Mouse (Mus musculus): ENCODE data around the gene Ephb2. TPM values are rescaled to one million over a fixed set of nuclear protein-coding genes. Genes with fewer than 3 reads are reported as not detected.

The Ephb2 gene
- polyA plus RNA-seq, 1 experiment = 57.6 TPM

GRCm38 (mm10) chr4:136838462-136838861 is 2.7 kb upstream of the Ephb2 start:
- 23% methylated on average over 9 of the region's 9 CpGs for WGBS
- peaks cover 36% of the 10 kb centered on the region for H3K4me1 ChIP-seq (ENCODE audit: control insufficient read depth, insufficient read depth, insufficient read length, low read length)
- TF ChIP-seq CTCF (IDR thresholded peaks at IDR 0.05; ENCODE audit: extremely low read depth, insufficient read length, insufficient replicate concordance, low read depth, low read length) (no peak), POLR2A (IDR thresholded peaks at IDR 0.05; ENCODE audit: low read depth, low read length) (no peak)
- no peaks in the 10 kb centered on the region for H3K36me3 ChIP-seq (ENCODE audit: control insufficient read depth, insufficient read depth, low read length)
- no peaks in the 10 kb centered on the region; the same call in 1 of the 2 replicates for H3K27me3 ChIP-seq (ENCODE audit: control insufficient read depth, insufficient read depth, low read length)
- H3K4me3 ChIP-seq (ENCODE audit: low read depth, low read length) = no peak overlapping the region
- H3K27ac ChIP-seq (ENCODE audit: insufficient read depth, low read depth, low read length) = peak overlapping the region; percentile 22; the same call in 1 of the 2 replicates

- Histone ChIP-seq H3K36me3 (ENCODE audit: control insufficient read depth, insufficient read depth, low read length) (no peaks in the 10 kb centered on the region), H3K4me3 (ENCODE audit: low read depth, low read length) (no peak overlapping the region), H3K27ac (ENCODE audit: insufficient read depth, low read depth, low read length) (peak overlapping the region; percentile 22; the same call in 1 of the 2 replicates), H3K4me1 (ENCODE audit: control insufficient read depth, insufficient read depth, insufficient read length, low read length) (peaks cover 35% of the 10 kb centered on the region), H3K27me3 (ENCODE audit: control insufficient read depth, insufficient read depth, low read length) (no peaks in the 10 kb centered on the region; the same call in 1 of the 2 replicates)
- no peak for TF ChIP-seq CTCF (IDR thresholded peaks at IDR 0.05; ENCODE audit: extremely low read depth, insufficient read length, insufficient replicate concordance, low read depth, low read length)
- TF ChIP-seq POLR2A (IDR thresholded peaks at IDR 0.05; ENCODE audit: low read depth, low read length) = no peak
- 29% methylated on average over 9 of the region's 9 CpGs for WGBS
Measured at GRCm38 (mm10) chr4:136838026-136838425, 2.2 kb upstream of the Ephb2 start.

- Histone ChIP-seq H3K27me3 (ENCODE audit: control insufficient read depth, insufficient read depth, low read length) (no peaks in the 10 kb centered on the region; the same call in 1 of the 2 replicates), H3K36me3 (ENCODE audit: control insufficient read depth, insufficient read depth, low read length) (no peaks in the 10 kb centered on the region), H3K27ac (ENCODE audit: insufficient read depth, low read depth, low read length) (no peak overlapping the region), H3K4me1 (ENCODE audit: control insufficient read depth, insufficient read depth, insufficient read length, low read length) (peaks cover 38% of the 10 kb centered on the region), H3K4me3 (ENCODE audit: low read depth, low read length) (peak overlapping the region; percentile 86)
- TF ChIP-seq POLR2A (IDR thresholded peaks at IDR 0.05; ENCODE audit: low read depth, low read length) (no peak), CTCF (IDR thresholded peaks at IDR 0.05; ENCODE audit: extremely low read depth, insufficient read length, insufficient replicate concordance, low read depth, low read length) (no peak)
- WGBS = 2% methylated on average over 27 of the region's 27 CpGs
Measured at GRCm38 (mm10) chr4:136836387-136836931, 671 bp upstream of the Ephb2 start.

GRCm38 (mm10) chr4:136834815-136835620 is 770 bp downstream of the Ephb2 start:
- peak overlapping the region; percentile 86 for H3K4me3 ChIP-seq (ENCODE audit: low read depth, low read length)
- H3K36me3 ChIP-seq (ENCODE audit: control insufficient read depth, insufficient read depth, low read length) = no peaks in the 10 kb centered on the region
- H3K27me3 ChIP-seq (ENCODE audit: control insufficient read depth, insufficient read depth, low read length) = no peaks in the 10 kb centered on the region; the same call in 1 of the 2 replicates
- under 1% methylated on average over 76 of the region's 76 CpGs for WGBS
- no peak for TF ChIP-seq CTCF (IDR thresholded peaks at IDR 0.05; ENCODE audit: extremely low read depth, insufficient read length, insufficient replicate concordance, low read depth, low read length)
- no peak for TF ChIP-seq POLR2A (IDR thresholded peaks at IDR 0.05; ENCODE audit: low read depth, low read length)
- no peak overlapping the region for H3K27ac ChIP-seq (ENCODE audit: insufficient read depth, low read depth, low read length)
- peaks cover 45% of the 10 kb centered on the region for H3K4me1 ChIP-seq (ENCODE audit: control insufficient read depth, insufficient read depth, insufficient read length, low read length)

GRCm38 (mm10) chr4:136834439-136834814 is 1.4 kb downstream of the Ephb2 start:
- H3K27me3 ChIP-seq (ENCODE audit: control insufficient read depth, insufficient read depth, low read length) = no peaks in the 10 kb centered on the region; the same call in 1 of the 2 replicates
- WGBS = 3% methylated on average over 12 of the region's 12 CpGs
- peaks cover 49% of the 10 kb centered on the region for H3K4me1 ChIP-seq (ENCODE audit: control insufficient read depth, insufficient read depth, insufficient read length, low read length)
- no peak overlapping the region for H3K27ac ChIP-seq (ENCODE audit: insufficient read depth, low read depth, low read length)
- H3K4me3 ChIP-seq (ENCODE audit: low read depth, low read length) = peak overlapping the region; percentile 86
- TF ChIP-seq POLR2A (IDR thresholded peaks at IDR 0.05; ENCODE audit: low read depth, low read length) (no peak), CTCF (IDR thresholded peaks at IDR 0.05; ENCODE audit: extremely low read depth, insufficient read length, insufficient replicate concordance, low read depth, low read length) (no peak)
- H3K36me3 ChIP-seq (ENCODE audit: control insufficient read depth, insufficient read depth, low read length) = no peaks in the 10 kb centered on the region

- Histone ChIP-seq H3K4me3 (ENCODE audit: low read depth, low read length) (peak overlapping the region; percentile 86), H3K36me3 (ENCODE audit: control insufficient read depth, insufficient read depth, low read length) (no peaks in the 10 kb centered on the region), H3K4me1 (ENCODE audit: control insufficient read depth, insufficient read depth, insufficient read length, low read length) (peaks cover 53% of the 10 kb centered on the region), H3K27ac (ENCODE audit: insufficient read depth, low read depth, low read length) (no peak overlapping the region), H3K27me3 (ENCODE audit: control insufficient read depth, insufficient read depth, low read length) (no peaks in the 10 kb centered on the region; the same call in 1 of the 2 replicates)
- WGBS = 22% methylated on average over 21 of the region's 21 CpGs
- TF ChIP-seq POLR2A (IDR thresholded peaks at IDR 0.05; ENCODE audit: low read depth, low read length) (no peak), CTCF (IDR thresholded peaks at IDR 0.05; ENCODE audit: extremely low read depth, insufficient read length, insufficient replicate concordance, low read depth, low read length) (no peak)
Measured at GRCm38 (mm10) chr4:136833619-136834351, 2.0 kb downstream of the Ephb2 start.

Data from small intestine, adult 2 months (tissue).